Mouse (Mus musculus) layer of hippocampus, postnatal 14 days (tissue): ENCODE measurements around the gene Zfp518a. TPM values are rescaled to one million over a fixed set of nuclear protein-coding genes. Genes with fewer than 3 reads are reported as not detected.
A peak's percentile ranks its signal among the peaks of the same experiment; 100 is the strongest.

Experiments
- DNase-seq, 2 experiments: peaks; one replicate each; pipeline ENCODE4 v3.0.0; 2021 to 2022; ENCODE audit warnings: low spot score in 2 of 2, mixed read lengths in 1 of 2
- long read RNA-seq, 2 experiments: library from polyadenylated mRNA; stranded (forward); transcript quantifications; one replicate each; pipeline ENCODE4 v2.0.0; 2021
- total RNA-seq, 2 experiments: library from RNA; stranded (reverse); gene quantifications; 2 replicates each; pipeline ENCODE4 v1.2.3; 2021

Gene Zfp518a
- total RNA-seq = 1 to 10 TPM; 7.8 to 8.3 TPM
- long read RNA-seq, experiment 1, partial matches to known transcripts = 0 of 1 reads
- long read RNA-seq, experiment 1, other reads (novel, unspliced or antisense) = 1 of 1 reads
- long read RNA-seq, experiment 2, full-length matches to known transcripts = 2 of 2 reads
- long read RNA-seq, experiment 2, partial matches to known transcripts = 0 of 2 reads
- long read RNA-seq, experiment 2, other reads (novel, unspliced or antisense) = 0 of 2 reads

DNA sequence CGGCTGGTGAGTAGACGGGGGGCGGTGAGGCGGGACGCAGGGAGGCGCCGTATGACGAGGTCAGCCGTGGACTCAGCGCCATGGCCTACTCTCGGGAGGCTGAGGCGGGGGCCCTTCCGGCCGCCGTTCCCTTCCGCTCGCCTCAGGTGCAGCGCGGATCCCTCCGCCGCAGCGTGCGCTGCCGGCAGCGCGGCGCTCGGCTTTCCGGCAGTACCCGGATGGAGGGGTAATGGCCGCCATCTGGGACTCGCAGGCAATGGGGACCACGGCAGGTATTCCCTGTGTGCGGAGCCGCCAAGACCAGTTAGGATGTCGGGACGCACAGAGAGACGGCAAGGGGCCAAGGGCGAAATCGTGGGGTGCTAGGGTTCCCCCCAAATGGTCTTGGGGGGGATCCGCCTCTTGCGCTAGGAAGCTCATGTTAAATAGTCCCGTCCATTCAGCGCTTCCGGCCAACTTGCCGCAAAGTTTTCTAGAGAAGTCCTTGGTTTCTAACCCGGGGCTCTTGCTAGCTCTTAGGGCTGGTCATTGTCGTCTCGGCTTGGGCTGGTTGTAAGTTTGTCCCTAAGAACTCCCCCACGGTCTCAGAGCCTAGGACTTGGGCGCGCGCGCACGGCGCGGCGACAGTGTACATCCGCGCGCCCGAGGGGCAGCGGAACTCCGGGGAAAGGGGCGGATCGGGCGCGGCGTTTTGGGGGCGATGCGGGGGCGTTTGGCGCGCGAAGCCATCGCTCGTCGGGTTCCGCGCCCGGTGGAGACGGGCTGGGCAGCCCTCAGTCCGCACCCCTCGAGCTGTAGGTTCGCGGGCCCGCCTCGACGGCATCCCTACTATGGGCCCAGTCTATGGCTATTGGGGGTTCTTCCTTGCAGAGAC lies at the start of gene Zfp518a:
TSS of gene Zfp518a (plus strand) at position 187 of the 874 bp plus-strand sequence.
- peak; percentile 84 to 98 for DNase-seq

DNA sequence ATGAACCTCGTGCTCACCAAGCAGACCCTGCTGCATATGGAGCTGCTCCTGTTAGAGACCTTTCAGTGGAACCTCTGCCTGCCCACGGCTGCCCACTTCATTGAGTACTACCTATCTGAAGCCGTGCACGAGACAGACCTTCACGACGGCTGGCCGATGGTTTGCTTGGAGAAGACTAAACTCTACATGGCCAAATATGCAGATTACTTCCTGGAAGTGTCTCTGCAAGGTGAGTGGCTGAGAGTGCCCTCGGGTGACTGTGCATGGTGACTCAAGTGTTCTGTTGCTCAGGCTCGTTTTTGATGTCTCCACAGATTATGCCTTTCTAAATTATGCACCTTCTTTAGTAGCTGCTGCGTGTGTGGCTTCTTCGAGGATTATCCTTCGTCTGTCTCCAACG lies 49.8 kb upstream of the Zfp518a start:
- DNase-seq = no peak

DNA sequence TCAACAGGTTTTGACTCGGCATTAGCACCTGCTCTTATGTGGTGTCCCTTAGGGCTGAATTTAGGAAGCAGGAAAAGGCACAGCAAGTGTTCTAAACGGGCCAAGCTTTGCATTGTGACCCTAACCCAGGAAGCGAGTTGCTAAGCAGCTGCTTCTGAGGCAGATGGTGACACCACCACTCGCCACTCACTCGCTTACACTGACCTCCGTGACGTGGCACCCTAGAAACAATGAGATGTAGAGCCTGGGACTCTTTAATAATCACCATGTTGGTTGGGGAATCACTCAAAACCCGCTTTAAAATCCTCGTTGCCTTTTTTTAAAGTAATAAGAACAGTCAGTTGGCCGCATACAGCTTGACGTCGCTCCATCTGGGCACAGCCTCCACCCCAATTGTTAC lies 45.1 kb upstream of the Zfp518a start:
- DNase-seq = no peak

DNA sequence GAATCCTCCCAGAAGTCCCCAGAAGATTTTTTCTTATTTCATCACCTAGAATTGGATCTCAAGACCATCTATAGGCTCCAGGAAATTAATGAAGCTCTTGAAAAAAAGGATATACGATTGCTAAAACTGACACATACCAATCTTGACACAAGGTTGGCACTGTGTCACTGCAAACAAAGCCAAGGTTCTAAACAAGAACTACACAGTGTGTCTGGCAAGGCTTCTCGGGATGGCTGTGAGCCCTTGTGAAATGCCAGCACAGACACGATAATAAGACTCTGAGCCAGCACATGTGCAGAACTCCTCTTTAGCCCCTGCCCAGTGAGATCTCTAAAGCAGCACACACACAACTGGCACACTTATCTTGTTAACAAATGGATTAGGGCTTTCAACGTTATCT lies 35.0 kb upstream of the Zfp518a start:
- DNase-seq = peak in 1 of 2 experiments; percentile 17

DNA sequence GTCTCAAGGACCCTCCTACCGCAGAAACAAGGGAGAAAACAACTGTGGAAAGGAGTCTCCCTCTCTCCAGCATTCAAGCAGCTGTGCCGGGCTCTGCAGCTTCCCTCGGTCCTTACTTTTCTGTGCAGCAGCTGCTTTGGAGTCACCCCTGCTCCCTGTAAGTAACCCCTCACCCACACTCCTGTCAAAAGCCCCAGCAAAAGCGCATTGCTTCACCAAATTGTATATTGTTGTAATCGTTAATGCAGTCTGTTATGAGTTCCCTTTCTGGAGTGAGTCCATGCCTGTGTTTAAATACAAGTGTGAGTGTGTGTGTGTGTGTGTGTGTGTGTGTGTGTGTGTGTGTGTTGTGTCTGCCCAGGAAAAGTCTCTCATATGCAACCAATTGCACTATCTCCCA lies 26.2 kb upstream of the Zfp518a start:
- DNase-seq = no peak

DNA sequence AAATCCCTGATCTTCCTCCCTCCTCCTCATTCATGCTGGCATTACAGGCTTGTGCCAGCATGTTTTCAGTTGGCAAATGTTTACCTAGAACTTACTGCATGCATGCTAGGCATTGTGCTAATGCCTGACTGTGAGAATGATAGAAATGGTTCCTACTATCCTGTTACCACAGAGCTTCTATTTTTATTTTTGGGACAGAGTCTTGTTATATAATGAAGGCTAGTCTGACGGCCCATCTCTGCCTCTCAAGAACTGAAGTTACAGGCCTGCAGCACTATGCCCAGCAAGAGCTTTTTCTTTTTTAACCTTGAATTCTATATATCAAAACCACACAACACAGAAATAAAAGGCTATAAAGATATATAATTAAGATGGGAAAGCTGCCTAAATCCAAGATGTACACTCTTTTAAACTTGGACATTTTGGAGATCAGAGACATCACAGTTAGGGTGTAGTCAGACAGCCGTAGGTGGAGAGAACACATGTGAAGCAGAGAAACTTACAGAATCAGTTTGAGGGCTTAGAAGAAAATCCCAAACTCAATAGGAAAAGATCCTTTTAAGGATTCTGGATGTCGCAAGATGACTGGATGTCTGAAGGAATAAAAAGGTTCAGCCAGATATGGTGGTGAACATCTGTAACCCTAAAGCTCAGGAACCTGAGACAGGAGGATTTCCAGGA lies 24.9 kb upstream of the Zfp518a start:
- DNase-seq = no peak

DNA sequence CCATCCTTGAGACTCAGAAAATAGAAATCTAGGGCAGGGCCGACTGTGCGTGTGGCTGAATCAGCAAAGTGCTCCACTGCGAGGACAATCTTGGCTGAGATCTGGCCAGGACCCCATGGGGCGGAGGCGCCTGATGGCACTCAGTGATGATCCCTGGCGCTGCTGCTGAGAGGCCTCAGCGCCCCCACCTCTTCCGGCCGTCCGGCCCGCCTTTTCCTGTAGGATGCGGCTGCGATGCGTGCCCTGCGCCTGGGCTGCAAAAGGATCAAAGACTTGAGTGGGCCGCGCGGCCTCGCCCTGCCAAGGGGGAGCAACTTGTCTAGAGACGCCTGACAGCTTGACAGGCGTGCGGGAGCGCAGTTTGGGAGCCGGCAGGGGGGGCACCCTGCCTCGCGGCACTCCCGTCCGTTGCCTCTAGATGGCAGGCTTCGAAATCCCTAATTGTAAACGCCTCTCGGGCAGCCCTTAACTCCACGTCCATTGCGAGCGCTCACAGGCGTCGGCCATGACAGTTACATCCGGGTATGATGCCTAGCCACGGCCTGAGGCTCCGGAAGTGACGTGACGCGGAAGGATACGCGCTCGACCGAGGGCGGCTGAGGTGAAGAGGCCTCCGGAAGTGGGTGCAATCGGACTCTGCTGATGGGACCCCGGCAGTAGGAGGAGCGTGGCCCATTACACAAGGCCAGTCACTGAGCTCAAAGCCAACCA lies 21.4 kb upstream of the Zfp518a start:
- peak; percentile 90 to 93 for DNase-seq

DNA sequence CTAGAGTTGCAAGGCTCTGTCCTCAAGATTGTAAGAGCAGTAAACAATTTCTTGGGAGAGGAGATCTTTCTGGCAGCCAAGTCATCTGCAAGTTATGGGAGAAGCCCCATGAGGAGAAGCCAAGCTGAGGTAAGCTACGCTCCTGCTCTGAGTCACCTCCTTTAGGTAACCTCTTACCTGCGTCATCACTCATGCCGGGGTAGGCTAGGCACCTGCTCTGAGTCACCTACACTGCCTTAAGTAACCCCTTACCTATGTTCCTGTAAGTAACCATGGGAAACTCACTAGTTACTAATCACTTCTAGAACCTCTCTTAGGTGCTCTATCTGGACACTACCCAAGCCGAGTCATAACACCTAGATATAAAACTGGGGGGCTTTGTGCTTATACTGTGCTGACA lies 12.8 kb upstream of the Zfp518a start:
- DNase-seq = no peak

DNA sequence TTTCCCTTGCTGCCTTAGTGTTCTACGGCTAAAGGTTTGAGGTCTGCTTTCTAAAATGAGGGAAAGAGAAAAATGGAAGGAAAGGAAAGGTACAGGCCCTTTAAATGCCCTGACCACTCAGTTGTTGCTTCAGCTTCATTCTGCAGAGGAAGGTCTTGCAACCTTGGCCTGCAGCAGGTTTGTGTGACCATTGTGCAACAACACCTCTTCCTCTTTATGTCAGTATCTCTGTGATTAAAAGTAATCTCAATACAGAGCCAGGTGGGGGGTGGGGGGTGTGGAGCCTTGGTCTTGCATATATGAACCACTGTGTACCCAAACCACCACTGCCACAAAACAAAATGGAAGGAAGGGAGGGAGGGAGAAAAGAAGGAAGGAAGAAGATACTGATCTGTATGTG lies 5.6 kb upstream of the Zfp518a start:
- DNase-seq = no peak

DNA sequence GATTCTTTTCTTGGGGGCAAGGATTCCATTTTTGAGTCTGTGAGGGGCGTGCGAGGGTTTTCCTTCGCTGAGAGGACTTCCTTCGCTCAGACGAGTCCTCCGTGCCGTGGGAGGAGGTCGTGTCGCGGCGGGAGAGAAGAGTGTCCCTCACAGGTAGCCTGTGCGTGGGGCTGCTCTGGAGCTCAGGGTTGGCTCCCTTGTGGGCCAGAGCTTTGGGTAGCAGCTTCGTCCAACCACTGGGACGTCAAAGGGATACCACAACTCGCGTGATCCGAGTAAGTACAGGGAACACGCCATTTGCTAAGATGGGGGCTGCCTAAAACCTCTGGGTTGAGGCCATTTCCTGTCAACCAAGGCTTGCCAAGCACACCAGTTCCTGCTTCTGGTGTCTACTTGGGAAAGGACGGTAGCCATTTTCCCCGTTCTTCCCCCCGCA lies 416 bp upstream of the Zfp518a start:
- no peak for DNase-seq

DNA sequence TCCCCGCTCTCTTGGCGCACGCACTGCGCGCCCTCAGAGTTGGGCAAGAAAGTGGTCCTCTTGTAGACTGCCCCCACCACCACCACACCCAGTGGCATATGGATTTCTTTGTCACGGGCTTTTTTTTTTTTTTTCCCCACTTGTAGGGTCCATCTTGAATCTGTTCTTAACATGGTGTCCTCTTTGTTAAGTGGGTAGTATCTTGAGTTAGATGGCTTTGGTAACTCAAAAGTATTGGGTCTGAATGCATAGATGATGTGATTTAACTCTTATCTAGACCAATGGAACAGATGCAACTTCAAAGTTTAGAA lies 843 bp downstream of the Zfp518a start:
- no peak for DNase-seq

DNA sequence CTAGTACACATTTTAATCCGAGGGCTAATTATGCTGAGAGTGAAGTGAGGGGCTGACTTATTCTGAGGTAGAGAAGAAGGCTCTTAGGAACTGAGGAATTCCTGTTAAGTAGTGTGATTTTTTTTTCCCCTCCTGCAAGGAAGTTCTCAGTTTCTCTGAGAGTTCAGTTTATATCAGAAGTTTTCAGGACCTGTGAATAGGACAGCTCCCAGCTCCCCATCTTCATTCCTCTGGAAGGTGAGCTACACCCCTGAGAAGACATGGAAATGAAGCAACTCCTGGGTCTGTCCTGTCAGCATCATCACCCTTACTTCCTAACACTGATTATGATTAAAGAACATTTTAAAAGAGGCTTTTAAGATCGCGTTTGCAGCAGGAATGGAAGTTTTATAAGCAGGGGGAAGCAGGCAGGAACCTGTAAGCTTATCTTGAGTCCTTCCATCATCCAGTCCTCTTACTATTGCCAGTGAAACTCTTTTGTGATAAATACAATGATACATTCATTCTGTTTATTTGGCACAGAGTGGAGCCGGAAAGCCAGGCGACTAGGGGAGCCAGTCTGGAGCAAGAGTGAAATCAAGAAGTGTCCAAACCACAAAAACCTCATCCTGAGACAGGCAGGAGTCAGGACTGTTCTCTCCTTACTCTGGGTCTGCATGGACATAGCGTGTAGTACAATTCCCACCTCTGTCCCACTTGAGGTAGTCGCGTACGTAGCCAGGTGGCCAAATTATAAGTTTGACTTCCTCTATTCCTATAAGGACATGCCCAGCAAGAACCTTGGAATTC lies 37.3 kb downstream of the Zfp518a start:
- no peak for DNase-seq

DNA sequence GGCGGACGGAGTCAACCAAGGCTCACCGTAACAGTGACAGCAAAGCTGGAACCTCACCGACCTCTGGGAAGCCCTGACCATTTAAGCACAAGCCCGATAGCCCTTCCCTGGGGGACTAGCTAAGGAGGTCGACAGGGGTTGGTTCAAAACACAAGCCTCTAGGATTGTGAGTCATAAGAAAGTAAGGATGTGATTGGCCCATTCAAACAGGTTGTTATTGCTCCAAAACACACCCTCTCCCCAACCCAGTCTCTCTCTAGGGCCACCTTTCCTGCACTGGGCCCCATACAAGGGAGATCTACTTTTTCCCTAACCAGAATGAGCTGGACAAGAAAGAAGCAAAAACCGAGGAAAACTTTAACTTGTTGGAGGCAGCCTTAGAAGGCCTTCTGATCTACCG lies 40.9 kb downstream of the Zfp518a start:
- no peak for DNase-seq

DNA sequence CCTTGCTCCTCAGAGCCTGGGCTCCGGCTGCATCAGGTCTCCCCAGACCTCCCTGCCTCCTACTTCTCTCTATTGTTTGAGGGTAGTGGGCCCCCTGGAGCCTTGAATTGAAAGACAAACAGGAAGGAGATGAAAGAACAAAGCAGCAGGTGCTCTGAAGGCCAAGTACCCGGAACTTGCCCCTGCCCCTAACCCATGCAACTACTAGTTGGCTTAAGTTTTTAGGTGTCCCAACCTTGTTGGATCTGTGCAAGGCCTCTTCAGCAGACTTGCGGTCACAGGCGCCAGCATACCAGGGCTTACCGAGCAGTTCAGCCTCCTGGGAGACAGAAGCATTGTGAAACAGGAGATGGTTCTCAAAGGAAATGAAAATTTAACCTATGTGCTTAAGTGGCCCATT lies 41.5 kb downstream of the Zfp518a start:
- DNase-seq = no peak

DNA sequence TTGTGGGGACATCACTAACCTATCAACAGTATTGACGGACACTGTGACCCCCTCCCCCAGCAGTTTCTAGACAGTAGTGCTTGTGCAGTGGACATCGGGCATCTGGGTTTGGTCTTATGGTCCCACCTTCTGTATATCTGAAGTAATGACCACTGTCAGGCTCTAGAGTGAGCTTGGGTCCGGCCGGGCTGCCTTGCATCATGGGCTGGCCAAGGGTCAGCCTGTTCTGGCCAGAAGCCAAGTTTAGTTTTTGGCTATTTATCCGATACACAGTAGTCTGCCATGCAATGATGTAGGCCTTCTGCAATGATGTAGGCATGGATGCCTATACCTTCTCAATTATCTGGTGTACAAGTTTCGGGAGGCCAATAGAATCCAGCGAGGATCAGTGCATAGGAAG lies 49.0 kb downstream of the Zfp518a start:
- no peak for DNase-seq

DNA sequence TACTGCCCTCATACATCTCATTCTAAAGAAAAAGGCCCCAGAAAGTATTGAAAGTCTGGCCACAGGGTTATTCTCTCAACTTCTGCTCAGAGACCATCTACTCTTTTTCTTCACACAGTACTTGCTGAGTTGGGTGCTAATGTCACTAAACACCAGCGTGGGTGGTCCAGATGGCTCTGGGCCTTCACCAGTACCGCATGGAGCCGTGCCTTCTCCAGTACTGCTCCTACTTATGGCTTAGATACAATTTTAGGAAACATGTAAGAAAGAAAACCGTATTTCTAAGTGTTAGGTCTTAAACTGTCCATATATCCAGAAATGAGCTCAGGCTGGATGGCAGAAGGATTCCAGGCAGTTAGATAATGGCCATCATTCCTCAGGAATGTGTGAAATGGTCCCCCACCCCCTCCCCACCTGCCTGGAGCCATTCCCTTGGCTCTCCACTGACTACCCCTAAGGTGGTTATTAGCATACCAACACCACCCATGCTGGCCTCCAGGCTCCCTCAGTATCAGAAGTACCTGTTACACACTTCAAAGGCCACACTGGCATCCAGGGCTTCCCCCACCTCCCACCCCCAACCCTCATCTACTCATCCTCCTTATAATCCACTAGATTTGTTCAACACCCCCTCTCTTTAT lies 52.6 kb downstream of the Zfp518a start:
- DNase-seq = no peak

DNA sequence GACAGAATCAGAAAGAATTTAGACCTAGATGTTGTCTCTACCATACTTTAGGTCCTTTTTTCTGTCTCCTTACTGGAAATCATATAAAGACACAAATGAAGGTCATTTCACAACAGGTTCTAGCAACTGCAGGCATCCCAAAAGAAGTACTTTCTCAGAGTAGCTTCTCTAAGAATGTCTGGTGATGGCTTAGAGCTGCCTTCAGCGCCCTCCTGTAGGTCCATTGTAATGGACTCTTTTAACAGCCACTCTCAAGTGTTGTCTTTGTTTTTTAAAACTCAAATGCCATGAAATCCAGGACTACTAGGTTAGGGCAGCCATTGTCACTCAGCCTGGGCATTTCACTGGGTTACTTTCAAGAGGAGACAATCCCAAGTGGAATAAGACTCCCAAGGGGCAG lies 64.5 kb downstream of the Zfp518a start:
- DNase-seq = no peak

DNA sequence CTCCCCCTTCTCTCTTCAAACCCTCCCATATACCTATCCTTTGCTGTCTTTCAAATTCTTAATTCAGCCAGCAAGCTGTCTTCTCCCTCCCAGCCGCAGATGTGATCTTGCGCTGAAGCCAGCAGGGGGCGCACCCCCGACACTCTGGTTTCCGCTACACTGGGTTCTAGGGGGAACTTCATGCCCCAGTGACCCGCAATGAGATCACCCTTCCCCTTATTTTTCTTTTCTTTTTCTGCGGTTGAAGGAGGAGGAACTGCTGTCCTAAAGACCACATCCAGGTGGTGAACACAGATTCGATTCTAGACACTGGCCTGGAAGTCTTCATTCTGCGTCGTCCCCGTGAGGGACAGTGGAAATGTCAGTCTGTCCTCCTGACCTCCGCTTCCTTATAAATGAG lies 68.5 kb downstream of the Zfp518a start:
- DNase-seq = peak; percentile 24 to 41

DNA sequence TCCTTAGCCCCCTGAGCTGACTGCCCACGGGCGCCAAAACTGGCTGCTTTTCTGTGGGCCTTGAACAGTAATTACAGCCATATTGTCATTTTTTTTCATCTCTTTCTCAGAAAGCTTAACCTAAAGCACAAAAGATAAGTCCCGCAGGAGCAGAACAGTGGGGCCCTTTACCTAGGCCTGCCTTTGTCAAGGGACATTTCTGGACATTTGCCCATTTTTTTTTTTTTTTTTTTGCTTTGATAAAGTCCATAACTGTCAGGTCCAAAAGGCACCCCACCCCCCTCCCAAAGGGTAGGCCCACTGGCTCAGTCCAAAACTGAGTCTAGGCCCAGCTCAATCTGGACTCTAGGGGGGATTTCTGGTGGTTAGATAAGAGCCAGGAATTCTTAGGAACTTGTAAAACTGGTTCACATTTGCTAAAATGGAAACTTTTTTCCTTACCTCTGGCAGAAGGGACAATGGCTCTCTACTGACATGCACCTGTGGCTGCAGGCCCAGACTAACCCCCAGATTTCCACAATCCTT lies 69.9 kb downstream of the Zfp518a start:
- no peak for DNase-seq
